Mouse (Mus musculus) kidney, adult 2 months (tissue): Measurements from ENCODE around the gene Afg3l1.

Experiments used
- CTCF ChIP-seq: fragments of 200-500 bp; conservative IDR thresholded peaks from 2 replicates; pipeline ENCODE4 v1.5.1; 2011; ENCODE audit warnings: low read depth, mild to moderate bottlenecking, control low read depth, low read length, moderate library complexity, mixed read lengths; ENCODE audit not compliant: insufficient read depth, insufficient read length
- POLR2A ChIP-seq: fragments of 200-500 bp; IDR thresholded peaks from one replicate; pipeline ENCODE4 v1.6.1; 2011; ENCODE audit warnings: low read depth, low read length, control low read depth

DNA sequence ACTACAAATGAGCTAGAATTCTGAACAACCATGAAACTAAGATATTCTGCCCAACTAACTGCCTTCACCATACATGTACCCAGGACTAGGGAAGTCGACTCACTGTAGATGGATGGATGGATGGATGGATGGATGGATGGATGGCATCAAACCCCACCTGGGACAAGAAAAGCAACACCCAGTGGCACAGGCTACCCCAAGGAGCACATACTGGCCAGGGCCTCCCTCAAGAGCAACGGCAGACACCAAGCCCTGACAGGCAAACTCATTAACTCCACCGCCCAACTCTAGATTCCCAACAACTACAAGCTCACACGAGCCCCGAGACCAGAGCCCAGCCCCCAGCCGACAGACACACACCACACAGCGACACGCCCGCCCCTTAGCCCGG, 59.3 kb downstream of the Afg3l1 start:
- no peak for TF ChIP-seq CTCF
- no peak for TF ChIP-seq POLR2A
